Mouse (Mus musculus): ENCODE measurements around the gene Slc25a28.
A peak's percentile ranks its signal among the peaks of the same experiment; 100 is the strongest.

Slc25a28 gene

GRCm38 (mm10) chr19:43630466-43631251 is 44.0 kb downstream of the Slc25a28 start:
- DNase-seq (ENCODE audit: low read depth): peak; percentile 94

GRCm38 (mm10) chr19:43629088-43629487 is 45.6 kb downstream of the Slc25a28 start:
- DNase-seq (ENCODE audit: low read depth): no peak

GRCm38 (mm10) chr19:43627345-43627744 is 47.3 kb downstream of the Slc25a28 start:
- DNase-seq (ENCODE audit: low read depth): peak; percentile 37

- DNase-seq (ENCODE audit: low read depth): peak; percentile 6
Measured at GRCm38 (mm10) chr19:43626160-43626559, 48.5 kb downstream of the Slc25a28 start.

GRCm38 (mm10) chr19:43623913-43624312 is 50.8 kb downstream of the Slc25a28 start:
- DNase-seq (ENCODE audit: low read depth): peak; percentile 76

- no peak for DNase-seq (ENCODE audit: low read depth)
Measured at GRCm38 (mm10) chr19:43619916-43620479, 54.7 kb downstream of the Slc25a28 start.

- DNase-seq (ENCODE audit: low read depth): no peak
Measured at GRCm38 (mm10) chr19:43618505-43619030, 56.1 kb downstream of the Slc25a28 start.

GRCm38 (mm10) chr19:43617761-43618349 is 56.8 kb downstream of the Slc25a28 start:
- no peak for DNase-seq (ENCODE audit: low read depth)

GRCm38 (mm10) chr19:43616889-43617288 is 57.8 kb downstream of the Slc25a28 start:
- no peak for DNase-seq (ENCODE audit: low read depth)

GRCm38 (mm10) chr19:43616415-43616861 is 58.2 kb downstream of the Slc25a28 start:
- DNase-seq (ENCODE audit: low read depth): no peak

GRCm38 (mm10) chr19:43615571-43616414 is 58.9 kb downstream of the Slc25a28 start:
- DNase-seq (ENCODE audit: low read depth): no peak

- no peak for DNase-seq (ENCODE audit: low read depth)
Measured at GRCm38 (mm10) chr19:43615074-43615445, 59.6 kb downstream of the Slc25a28 start.

GRCm38 (mm10) chr19:43614341-43615073 is 60.2 kb downstream of the Slc25a28 start:
- DNase-seq (ENCODE audit: low read depth): no peak
